Mouse (Mus musculus): ENCODE measurements at regions not wholly inside any gene's neighbourhood (a gene's known extent, or its start where the extent isn't known, plus 50 kb on each side); places are given as distances from the start of the nearest gene placed in this dataset.
A peak's percentile ranks its signal among the peaks of the same experiment; 100 is the strongest.

GRCm38 (mm10) chr12:56275556-56276242 is 70.0 kb downstream of the Mbip start:
- DNase-seq: no peak

GRCm38 (mm10) chr12:56265049-56265448 is 80.6 kb downstream of the Mbip start:
- no peak for DNase-seq

GRCm38 (mm10) chr12:56261471-56261870 is 84.2 kb downstream of the Mbip start:
- no peak for DNase-seq

- no peak for DNase-seq
Measured at GRCm38 (mm10) chr12:56258401-56259050, 87.2 kb downstream of the Mbip start.

GRCm38 (mm10) chr12:56256243-56256881 is 89.3 kb downstream of the Mbip start:
- no peak for DNase-seq

GRCm38 (mm10) chr12:56252612-56253444 is 92.9 kb downstream of the Mbip start:
- no peak for DNase-seq

GRCm38 (mm10) chr12:56250262-56250661 is 95.4 kb downstream of the Mbip start:
- DNase-seq: no peak

- no peak for DNase-seq
Measured at GRCm38 (mm10) chr12:56246406-56246805, 99.3 kb downstream of the Mbip start.

- no peak for DNase-seq
Measured at GRCm38 (mm10) chr12:56242803-56243202, 102.9 kb downstream of the Mbip start.

- DNase-seq: peak; percentile 41
Measured at GRCm38 (mm10) chr12:56241735-56242134, 104.0 kb downstream of the Mbip start.

- DNase-seq: no peak
Measured at GRCm38 (mm10) chr12:56240206-56240605, 105.5 kb downstream of the Mbip start.

GRCm38 (mm10) chr12:56234571-56234970 is 111.1 kb downstream of the Mbip start:
- no peak for DNase-seq

- DNase-seq: no peak
Measured at GRCm38 (mm10) chr12:56233209-56233608, 112.5 kb downstream of the Mbip start.

- no peak for DNase-seq
Measured at GRCm38 (mm10) chr12:56224142-56224895, 121.4 kb downstream of the Mbip start.

- no peak for DNase-seq
Measured at GRCm38 (mm10) chr12:56193524-56193923, 152.2 kb downstream of the Mbip start.

- DNase-seq: no peak
Measured at GRCm38 (mm10) chr12:56189562-56189961, 156.1 kb downstream of the Mbip start.

- DNase-seq: no peak
Measured at GRCm38 (mm10) chr12:56160736-56161135, 185.0 kb downstream of the Mbip start.

- no peak for DNase-seq
Measured at GRCm38 (mm10) chr12:56144359-56144758, 201.3 kb downstream of the Mbip start.

- no peak for DNase-seq
Measured at GRCm38 (mm10) chr12:56143789-56144188, 201.9 kb downstream of the Mbip start.

GRCm38 (mm10) chr12:56114446-56114845 is 231.2 kb downstream of the Mbip start:
- DNase-seq: no peak

GRCm38 (mm10) chr12:56081406-56081805 is 245.3 kb downstream of the Brms1l start:
- DNase-seq: no peak

GRCm38 (mm10) chr12:56064183-56064582 is 228.1 kb downstream of the Brms1l start:
- no peak for DNase-seq
